Mouse (Mus musculus): Measurements from ENCODE around the gene Larp7.

DNA sequence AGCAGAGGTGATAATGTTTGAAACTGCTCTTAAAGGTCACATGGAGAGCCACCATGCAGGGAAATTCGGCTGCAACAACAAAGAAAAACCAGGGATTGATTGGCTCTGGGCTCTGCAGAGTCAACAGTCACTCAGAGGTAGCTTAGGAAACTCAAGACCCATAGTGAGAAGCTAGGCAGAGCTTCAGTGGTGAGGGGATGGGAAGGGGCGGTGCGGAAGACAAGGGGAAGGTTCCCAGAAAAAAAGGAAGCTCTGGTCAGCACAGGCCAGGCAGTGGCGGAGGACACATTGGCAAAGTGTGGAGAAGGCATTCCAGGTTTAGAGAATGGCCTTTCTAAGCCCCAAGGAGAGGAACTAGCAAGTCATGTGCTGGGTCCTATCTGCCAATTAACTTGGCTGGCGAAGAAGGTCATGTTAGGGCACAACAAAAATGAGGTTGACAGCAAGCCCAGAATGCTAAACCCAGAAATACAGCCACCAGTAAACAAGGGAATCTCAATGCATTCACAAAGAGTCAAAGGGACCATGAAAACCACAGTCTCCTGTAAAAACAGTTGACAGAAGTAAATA lies 25.6 kb downstream of the Larp7 start:
- TF ChIP-seq CTCF (conservative IDR thresholded peaks at IDR 0.05; ENCODE audit: insufficient read depth, insufficient read length, low read depth, low read length) (no peak), POLR2A (IDR thresholded peaks at IDR 0.05; ENCODE audit: low read depth, low read length) (no peak)
